Mouse (Mus musculus) right cerebral cortex, adult 2 months (tissue): ENCODE measurements around the gene Vmn1r155.
"Not testable (repeated sequence)": the region's sequence is repeated elsewhere in the genome, so short reads cannot be mapped to it uniquely, and the experiment has no call there.

Experiments used
- DNase-seq, 2 experiments: peaks; one replicate each; pipeline ENCODE4 v3.0.0; 2021 to 2022; ENCODE audit warnings: low spot score in 2 of 2

The Vmn1r155 gene

GRCm38 (mm10) chr7:22657718-22658117 is at the start of gene Vmn1r155:
Vmn1r155 (plus strand) TSS chr7:22658018.
- DNase-seq, result not testable (repeated sequence)

GRCm38 (mm10) chr7:22692217-22692616 is 34.4 kb downstream of the Vmn1r155 start, which contains the start of gene Gm8693:
Gm8693 (minus strand) TSS chr7:22692317.
- not testable (repeated sequence) for DNase-seq
